Mouse (Mus musculus): ENCODE data around the gene Rassf3.

Gene Rassf3

GRCm38 (mm10) chr10:121368783-121369465 is 107.2 kb downstream of the Rassf3 start:
- DNase-seq (ENCODE audit: low read depth, low spot score) = no peak

GRCm38 (mm10) chr10:121367780-121368179 is 108.4 kb downstream of the Rassf3 start:
- no peak for DNase-seq (ENCODE audit: low read depth, low spot score)

- no peak for DNase-seq (ENCODE audit: low read depth, low spot score)
Measured at GRCm38 (mm10) chr10:121367271-121367670, 108.9 kb downstream of the Rassf3 start.

GRCm38 (mm10) chr10:121365781-121366272 is 110.3 kb downstream of the Rassf3 start:
- no peak for DNase-seq (ENCODE audit: low read depth, low spot score)

GRCm38 (mm10) chr10:121364801-121365564 is 111.2 kb downstream of the Rassf3 start, which contains the start of gene Gns:
Gene Gns (plus strand): TSS chr10:121365090.
- peak; percentile 56 for DNase-seq (ENCODE audit: low read depth, low spot score)

- DNase-seq (ENCODE audit: low read depth, low spot score) = no peak
Measured at GRCm38 (mm10) chr10:121364306-121364705, 111.8 kb downstream of the Rassf3 start.

- no peak for DNase-seq (ENCODE audit: low read depth, low spot score)
Measured at GRCm38 (mm10) chr10:121363201-121363600, 112.9 kb downstream of the Rassf3 start.

GRCm38 (mm10) chr10:121360358-121360757 is 115.8 kb downstream of the Rassf3 start:
- DNase-seq (ENCODE audit: low read depth, low spot score) = no peak

Data from brain, embryonic 18.5 days (tissue).